Mouse (Mus musculus) layer of hippocampus, adult 9-11 months (tissue): ENCODE measurements around the gene Diras2.
A peak's percentile ranks its signal among the peaks of the same experiment; 100 is the strongest.

Source experiments
- DNase-seq: peaks from one replicate; pipeline ENCODE4 v3.0.0; 2022

The Diras2 gene

DNA sequence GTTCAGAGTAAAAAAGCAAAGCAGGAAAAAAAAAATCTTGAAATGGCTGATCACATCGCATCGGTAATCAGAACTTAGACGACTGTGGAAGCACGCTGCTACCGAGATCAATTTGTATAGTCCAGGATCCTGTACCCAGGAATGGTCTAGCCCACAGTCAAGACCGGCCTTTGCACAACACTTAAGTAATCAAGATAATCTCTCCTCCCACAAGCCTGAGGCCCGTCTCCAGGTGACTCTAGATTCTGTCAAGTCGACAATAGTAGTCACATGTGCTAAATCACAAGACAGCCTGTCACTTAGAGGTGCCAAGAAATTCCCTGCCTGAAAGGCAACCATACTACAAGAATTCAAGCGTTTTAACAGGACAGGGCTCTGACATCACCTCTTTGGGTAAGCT, at the start of gene Diras2:
Diras2 (minus strand) TSS at position 159 of the 400 bp plus-strand sequence.
- no peak for DNase-seq

DNA sequence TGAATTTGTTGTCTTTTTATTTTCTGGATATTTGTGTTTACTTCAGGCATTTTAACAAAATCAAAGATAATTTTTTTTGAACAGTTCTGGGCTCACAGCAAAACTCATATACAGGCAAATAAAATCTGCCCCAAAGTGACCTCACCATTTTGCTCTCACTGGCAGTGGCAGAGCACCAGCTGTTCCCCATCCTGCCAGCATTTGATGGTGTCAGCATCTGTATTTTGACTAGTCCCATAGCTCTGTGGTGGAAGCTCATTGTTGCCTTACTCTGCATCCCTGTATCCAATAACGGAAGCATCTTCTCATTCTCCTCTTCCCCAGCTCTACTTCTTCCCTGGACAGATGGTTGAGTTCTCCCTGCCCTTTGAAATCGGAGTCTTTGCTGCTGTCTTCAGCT, 47.7 kb upstream of the Diras2 start:
- DNase-seq, result no peak

DNA sequence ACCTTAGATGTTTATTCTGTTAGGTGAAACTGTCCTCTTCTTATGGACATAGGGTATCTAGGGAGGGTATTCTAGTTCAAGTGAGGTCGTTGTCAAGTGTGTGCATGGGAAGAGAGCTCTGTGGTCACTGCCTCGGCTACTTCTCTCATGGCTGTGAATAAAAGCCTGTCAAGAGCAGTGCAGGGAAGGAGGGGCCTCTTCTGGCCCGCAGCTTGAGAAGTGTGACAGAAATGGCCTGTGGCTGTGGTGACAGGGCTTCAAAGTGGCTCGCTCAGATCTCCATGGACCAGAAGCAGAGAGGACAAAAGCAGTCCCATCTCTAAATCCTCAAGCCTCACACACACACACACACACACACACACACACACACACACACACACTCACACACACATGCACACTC, 46.9 kb upstream of the Diras2 start:
- DNase-seq, result no peak

GRCm38 (mm10) chr13:52577326-52577920, 46.3 kb upstream of the Diras2 start:
- DNase-seq, result no peak

DNA sequence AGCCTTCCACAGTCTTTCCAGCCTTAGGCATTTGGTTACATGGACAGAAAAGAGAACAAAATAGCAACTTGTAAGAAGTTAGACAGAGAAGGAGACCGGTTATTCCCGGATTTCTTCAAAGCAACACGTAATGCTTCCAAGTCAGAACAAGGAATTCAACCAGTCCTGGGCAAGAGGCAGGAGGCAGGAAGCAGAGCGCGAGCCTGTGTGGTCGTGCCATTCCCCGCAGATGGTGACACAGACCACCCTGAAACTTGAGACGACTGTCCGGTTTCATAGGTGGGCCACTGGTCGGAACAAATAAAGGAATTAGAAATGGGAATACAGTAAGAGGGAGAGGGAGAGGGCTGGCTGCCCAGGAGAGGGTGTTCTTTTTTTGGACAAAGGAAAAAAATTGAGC, 45.8 kb upstream of the Diras2 start:
- no peak for DNase-seq

DNA sequence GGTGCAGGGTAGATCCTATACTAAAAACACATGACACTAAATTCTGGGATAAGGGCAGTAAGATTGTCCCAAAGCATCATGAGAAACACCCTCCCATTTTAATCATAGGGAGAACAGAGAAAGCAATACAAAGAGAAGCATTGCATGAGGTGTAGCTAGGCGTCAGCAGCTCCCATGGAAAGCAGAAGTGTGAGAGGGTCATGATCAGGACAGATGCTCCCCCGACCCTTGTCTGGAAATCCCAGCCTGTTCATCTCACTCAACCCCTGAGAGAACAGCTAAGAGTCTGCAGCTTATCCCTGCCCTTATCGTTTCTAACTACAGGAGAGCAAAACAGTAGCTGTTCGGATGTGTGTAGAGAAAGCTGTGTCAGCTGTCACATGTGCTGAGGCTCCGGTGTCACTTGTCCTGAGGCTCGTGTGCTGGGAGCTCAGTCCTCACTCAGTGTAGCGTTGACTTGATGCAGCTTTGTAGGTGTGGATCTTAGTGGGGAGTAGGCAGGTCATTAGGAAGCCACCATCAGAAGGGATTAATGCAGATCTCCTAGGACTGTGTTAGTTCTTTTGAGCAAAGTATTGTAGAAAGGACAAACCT, 45.0 kb upstream of the Diras2 start:
- DNase-seq, result no peak

- no peak for DNase-seq
Measured at GRCm38 (mm10) chr13:52575483-52575882, 44.4 kb upstream of the Diras2 start.

GRCm38 (mm10) chr13:52574311-52574710, 43.2 kb upstream of the Diras2 start:
- DNase-seq, result no peak

- DNase-seq, result peak; percentile 51
Measured at GRCm38 (mm10) chr13:52572451-52573446, 41.7 kb upstream of the Diras2 start.

DNA sequence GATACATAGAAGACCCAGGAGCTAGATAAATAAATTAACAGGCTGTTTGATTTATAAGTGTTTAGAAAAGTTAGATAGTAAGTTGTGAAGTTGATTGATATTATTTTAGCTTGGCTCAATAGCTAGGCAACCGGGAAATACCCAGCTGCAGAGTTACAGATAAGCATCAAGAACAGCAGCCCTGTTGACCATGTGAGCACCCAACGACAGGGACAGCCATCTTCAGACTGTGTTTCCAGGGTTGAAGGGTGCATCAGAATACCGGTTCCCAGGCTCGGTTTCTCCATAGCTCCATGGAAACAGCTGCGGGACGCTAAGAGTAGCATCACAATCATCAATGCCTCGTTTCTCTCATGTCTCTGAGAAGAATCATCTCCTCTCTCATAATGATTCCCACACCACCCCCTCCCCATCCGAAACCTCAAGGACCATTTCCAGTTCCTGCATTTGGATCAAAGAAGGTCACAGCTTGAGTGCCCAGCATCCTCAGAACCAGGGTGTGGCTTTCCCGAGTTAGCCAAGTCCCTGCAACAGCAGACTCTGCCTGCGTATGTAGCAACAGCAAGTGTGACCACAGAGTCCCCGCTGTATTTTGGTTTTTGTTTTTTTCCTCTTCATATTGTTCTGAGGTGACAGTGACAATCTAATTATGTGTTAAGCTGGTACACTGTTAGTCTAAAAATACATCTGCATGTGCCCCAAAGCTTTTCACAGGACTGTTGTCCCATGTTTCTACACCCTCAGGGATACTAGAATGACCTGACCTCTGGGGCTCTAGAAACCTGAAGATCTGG, 40.7 kb upstream of the Diras2 start:
- DNase-seq, result no peak

- DNase-seq, result peak; percentile 82
Measured at GRCm38 (mm10) chr13:52570276-52570675, 39.2 kb upstream of the Diras2 start.

DNA sequence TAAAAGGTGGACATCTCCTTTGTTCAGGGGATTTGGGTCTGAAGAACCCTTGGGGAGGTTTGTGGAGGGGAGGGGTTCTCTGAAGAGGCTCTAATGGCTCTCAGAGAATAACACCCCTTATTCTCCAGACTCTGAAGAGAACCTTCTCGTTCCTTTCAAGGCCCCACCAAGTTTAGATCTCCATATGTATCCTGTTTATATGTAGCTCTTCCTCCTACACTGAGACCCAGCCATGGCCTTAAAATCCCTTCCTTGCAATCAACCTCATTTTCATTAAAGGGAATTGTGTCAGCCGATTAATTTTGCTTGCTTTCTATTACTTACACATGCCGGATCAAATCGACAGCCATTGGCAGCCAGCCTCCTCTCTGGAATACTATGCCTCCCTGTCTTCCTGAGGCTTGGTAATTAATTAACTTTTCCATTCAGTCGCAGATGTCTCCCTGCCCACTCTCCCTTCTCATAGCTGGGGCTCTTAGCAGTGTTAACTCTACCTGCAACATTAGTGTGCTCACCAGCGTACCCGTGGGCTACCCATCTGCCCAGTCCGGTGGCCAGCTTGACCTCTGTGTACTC, 38.2 kb upstream of the Diras2 start:
- DNase-seq, result peak; percentile 63

GRCm38 (mm10) chr13:52566777-52567176, 35.7 kb upstream of the Diras2 start:
- DNase-seq, result no peak

- DNase-seq, result no peak
Measured at GRCm38 (mm10) chr13:52566188-52566760, 35.2 kb upstream of the Diras2 start.

- DNase-seq, result peak; percentile 24
Measured at GRCm38 (mm10) chr13:52565103-52565739, 34.1 kb upstream of the Diras2 start.

DNA sequence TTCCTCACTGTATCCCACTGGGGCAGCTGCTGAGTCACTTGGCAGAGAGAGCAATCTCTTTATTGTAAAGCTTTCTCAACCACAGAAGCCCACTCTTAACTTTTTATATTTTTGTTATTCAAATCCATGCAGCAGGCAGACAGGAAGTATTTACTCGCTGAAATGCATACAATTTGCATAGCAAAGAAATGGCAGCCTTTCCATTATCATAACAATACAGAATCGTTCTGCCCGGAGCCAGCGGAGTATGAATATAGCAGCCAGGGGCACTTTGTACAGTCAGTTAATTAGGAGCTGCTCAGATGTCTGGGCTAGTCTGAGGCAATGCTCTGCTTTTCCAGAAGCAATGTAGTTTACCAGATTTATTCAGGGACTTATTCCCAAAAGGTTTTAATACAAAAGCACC, 31.1 kb upstream of the Diras2 start:
- no peak for DNase-seq

- no peak for DNase-seq
Measured at GRCm38 (mm10) chr13:52561367-52562165, 30.5 kb upstream of the Diras2 start.

GRCm38 (mm10) chr13:52557421-52557820, 26.3 kb upstream of the Diras2 start:
- DNase-seq, result no peak

DNA sequence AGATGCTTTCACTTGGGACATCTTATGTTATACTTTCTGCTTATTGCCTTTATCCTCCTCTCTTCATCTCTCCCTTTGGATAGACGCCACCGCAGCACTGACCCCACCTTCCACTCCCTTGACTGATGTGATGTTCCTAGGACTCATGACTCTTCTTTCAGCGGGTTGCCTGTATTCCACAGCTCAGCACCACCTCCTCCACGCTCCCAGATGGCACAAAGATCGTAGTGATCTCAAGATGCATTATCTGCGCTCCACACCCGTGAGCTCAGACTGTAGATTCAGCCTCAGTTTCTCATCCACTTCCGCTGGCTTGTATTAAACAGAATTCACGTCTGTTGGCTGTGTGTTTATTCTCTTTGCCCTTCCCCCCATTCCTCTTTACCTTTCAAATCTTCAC, 23.6 kb upstream of the Diras2 start:
- no peak for DNase-seq

GRCm38 (mm10) chr13:52552822-52553477, 21.9 kb upstream of the Diras2 start:
- DNase-seq, result no peak
